Mouse (Mus musculus): Measurements from ENCODE around the gene Fdx1. TPM values are rescaled to one million over a fixed set of nuclear protein-coding genes. Genes with fewer than 3 reads are reported as not detected.

Fdx1 gene
- total RNA-seq, 2 experiments from 2014 or later, result 3.4 TPM; not detected in 1

DNA sequence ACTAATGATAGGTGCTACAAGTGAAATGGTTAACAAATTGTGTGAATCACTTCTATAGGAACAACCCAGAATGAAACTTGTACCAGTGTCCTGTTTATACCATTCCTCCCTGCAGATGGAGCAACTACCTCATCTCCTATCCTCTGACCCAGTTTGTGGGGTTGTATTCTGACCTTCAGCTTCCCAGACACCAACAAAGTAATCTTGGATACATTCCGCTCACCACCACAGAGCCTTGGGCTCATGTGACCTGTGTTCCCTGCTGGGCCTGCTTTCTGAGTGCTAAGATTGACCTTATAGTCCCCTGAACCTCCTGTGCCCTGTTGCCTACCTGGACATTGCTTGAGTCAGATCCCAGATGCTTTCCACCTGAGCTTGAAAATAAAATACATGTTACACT lies 47.8 kb downstream of the Fdx1 start:
- ATAC-seq (replicated peaks; ENCODE audit: low FRiP score, poor library complexity, severe bottlenecking), result no peak

DNA sequence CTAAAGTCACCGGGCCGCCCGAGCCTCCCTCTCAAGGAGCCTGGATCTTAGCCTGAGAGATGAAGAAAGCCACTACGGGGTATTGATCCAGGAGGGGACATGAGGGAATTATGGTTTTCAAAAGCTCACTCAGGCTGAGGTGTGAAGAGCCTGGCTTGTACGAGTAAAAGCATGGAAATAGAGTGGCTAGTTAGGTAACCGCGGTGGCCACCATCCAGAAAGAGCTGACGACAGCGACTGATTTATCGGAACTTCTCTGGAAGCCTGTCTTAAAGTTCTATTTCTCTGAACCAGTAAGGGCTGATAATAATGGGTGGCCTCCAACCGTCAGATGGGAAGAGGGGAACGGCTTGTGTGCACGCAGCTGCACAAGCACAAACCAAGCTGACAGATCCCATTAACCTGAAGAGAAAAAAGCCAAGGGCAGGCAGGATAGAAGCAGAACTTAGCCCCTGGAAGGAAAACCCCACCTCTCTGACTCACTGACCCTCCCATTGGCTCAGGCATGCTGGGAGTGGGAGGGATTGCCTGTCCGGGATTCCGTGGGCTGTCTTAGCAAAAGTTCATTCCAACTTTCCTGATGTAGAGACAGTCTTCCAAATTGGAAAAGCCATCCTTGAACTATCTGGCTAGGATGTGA lies 48.8 kb downstream of the Fdx1 start:
- no peak for ATAC-seq (replicated peaks; ENCODE audit: low FRiP score, poor library complexity, severe bottlenecking)

DNA sequence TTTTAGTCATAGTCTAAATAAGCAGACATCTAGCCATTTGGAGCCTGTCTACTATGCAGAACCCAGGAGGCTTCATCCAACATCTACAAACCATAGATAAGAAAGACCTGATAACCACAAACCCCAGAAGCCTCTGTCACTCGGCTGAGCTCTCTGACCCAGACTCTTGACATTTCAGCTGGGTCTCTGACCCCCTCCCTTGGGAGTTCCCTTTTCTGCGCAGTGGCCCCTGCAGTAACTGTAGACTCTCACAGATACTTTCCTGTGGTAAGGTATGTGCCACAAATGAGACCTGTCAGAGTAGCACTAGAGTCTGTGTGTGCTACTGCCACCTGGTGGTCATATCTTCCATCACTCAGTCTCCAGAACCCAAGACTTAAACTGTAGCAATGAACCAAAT lies 54.5 kb downstream of the Fdx1 start:
- ATAC-seq (replicated peaks; ENCODE audit: low FRiP score, poor library complexity, severe bottlenecking), result 0 out of 2 replicates have a peak, but pooled peaks have one; percentile 42

GRCm38 (mm10) chr9:51908255-51908654 lies 55.1 kb downstream of the Fdx1 start:
- no peak for ATAC-seq (replicated peaks; ENCODE audit: low FRiP score, poor library complexity, severe bottlenecking)

GRCm38 (mm10) chr9:51906938-51907337 lies 56.4 kb downstream of the Fdx1 start:
- ATAC-seq (replicated peaks; ENCODE audit: low FRiP score, poor library complexity, severe bottlenecking), result no peak

Other genes with a start within 250 kb of the Fdx1 start
- 0.36 TPM in 1 of 2 replicates, not detected in the other for gene Arhgap20, start 198.2 kb downstream of the Fdx1 start, total RNA-seq (2015; ENCODE audit: low replicate concordance)
- gene Arhgap20, start 198.2 kb downstream of the Fdx1 start, total RNA-seq (2017; ENCODE audit: low replicate concordance), result not detected in 2 replicates
- gene Rdx, start 83.6 kb upstream of the Fdx1 start, total RNA-seq (2015; ENCODE audit: low replicate concordance), result 45.0 and 51.1 TPM in 2 replicates
- 79.0 and 85.2 TPM in 2 replicates for gene Rdx, start 83.6 kb upstream of the Fdx1 start, total RNA-seq (2017; ENCODE audit: low replicate concordance)
- 0.84 and 1.1 TPM in 2 replicates for gene Zc3h12c, start 205.0 kb upstream of the Fdx1 start, total RNA-seq (2015; ENCODE audit: low replicate concordance)
- gene Zc3h12c, start 205.0 kb upstream of the Fdx1 start, total RNA-seq (2017; ENCODE audit: low replicate concordance), result not detected in 2 replicates

All from erythroid progenitor cell, adult 5-6 weeks (primary cell).